Mouse (Mus musculus) cerebellum, adult 11 months (tissue): ENCODE results near the gene Gusb.
A peak's percentile ranks its signal among the peaks of the same experiment; 100 is the strongest.
"Not testable (repeated sequence)": the region's sequence is repeated elsewhere in the genome, so short reads cannot be mapped to it uniquely, and the experiment has no call there.

Source experiments
- DNase-seq: peaks from one replicate; pipeline ENCODE4 v3.0.0; 2022

Gene Gusb

GRCm38 (mm10) chr5:130002301-130003146 is at the start of gene Gusb:
Gene Gusb (minus strand): TSS chr5:130003049.
- DNase-seq, result peak; percentile 54

GRCm38 (mm10) chr5:130052510-130052909 is 49.7 kb upstream of the Gusb start:
- DNase-seq, result no peak

- no peak for DNase-seq
Measured at GRCm38 (mm10) chr5:130051073-130051860, 48.4 kb upstream of the Gusb start.

GRCm38 (mm10) chr5:130050416-130050815 is 47.6 kb upstream of the Gusb start:
- peak; percentile 83 for DNase-seq

- no peak for DNase-seq
Measured at GRCm38 (mm10) chr5:130048786-130049520, 46.1 kb upstream of the Gusb start.

- DNase-seq, result no peak
Measured at GRCm38 (mm10) chr5:130047013-130047412, 44.2 kb upstream of the Gusb start.

GRCm38 (mm10) chr5:130046589-130046988 is 43.7 kb upstream of the Gusb start:
- DNase-seq, result no peak

- DNase-seq, result no peak
Measured at GRCm38 (mm10) chr5:130046100-130046499, 43.3 kb upstream of the Gusb start.

- peak; percentile 79 for DNase-seq
Measured at GRCm38 (mm10) chr5:130044201-130044695, 41.4 kb upstream of the Gusb start.

GRCm38 (mm10) chr5:130043741-130044140 is 40.9 kb upstream of the Gusb start:
- DNase-seq, result no peak

GRCm38 (mm10) chr5:130041262-130041661 is 38.4 kb upstream of the Gusb start:
- DNase-seq, result no peak

GRCm38 (mm10) chr5:130040797-130041196 is 37.9 kb upstream of the Gusb start:
- no peak for DNase-seq

GRCm38 (mm10) chr5:130037752-130038455 is 35.1 kb upstream of the Gusb start:
- DNase-seq, result peak; percentile 63

GRCm38 (mm10) chr5:130036300-130036699 is 33.5 kb upstream of the Gusb start:
- not testable (repeated sequence) for DNase-seq

- no peak for DNase-seq
Measured at GRCm38 (mm10) chr5:130033869-130034268, 31.0 kb upstream of the Gusb start.

- DNase-seq, result no peak
Measured at GRCm38 (mm10) chr5:130031410-130032390, 28.9 kb upstream of the Gusb start.

- peak; percentile 78 for DNase-seq
Measured at GRCm38 (mm10) chr5:130029142-130029897, 26.5 kb upstream of the Gusb start, which contains the start of the genes Asl and Crcp. Gene Asl (minus strand): TSS chr5:130029247. Gene Crcp (plus strand): TSS chr5:130029290.

- no peak for DNase-seq
Measured at GRCm38 (mm10) chr5:130027696-130028095, 24.8 kb upstream of the Gusb start.

GRCm38 (mm10) chr5:130027134-130027533 is 24.3 kb upstream of the Gusb start:
- DNase-seq, result no peak
